14 mouse cellular contexts compared by ENCODE assay signal in genomic region chr6:97952845-97953244, GRCm38 (mm10).
DNase-seq lines count a peak whose midpoint lies in the region; ATAC-seq lines count a peak whose summit lies in the region.
"Had no signal": no experiment of that assay in that cellular context is flagged by ENCODE, and none has a peak within 500 bp of the region (broad histone marks: within the 10 kb centered on the region; RNA-seq: fewer than 3 reads in every experiment).

No protein-coding gene starts in this region.

- ATAC-seq in frontal cortex, adult (ENCODE audit: low TSS enrichment), result peak; percentile 55
- ATAC-seq in heart, embryonic 16.5 days (replicated peaks; ENCODE audit: extremely low read depth, insufficient read depth, low FRiP score), result peak; percentile 75
- ATAC-seq in forebrain, embryonic 11.5 days (replicated peaks; ENCODE audit: low FRiP score), result no peak
- ATAC-seq: hindbrain, embryonic 16.5 days had no signal

- WGBS in heart, embryonic 16.5 days, result 46% methylated on average over 8 of the region's 8 CpGs
- WGBS in forebrain, embryonic 11.5 days, result 83% methylated on average over 8 of the region's 8 CpGs

- no peak overlapping the region for H3K4me2 ChIP-seq in heart, embryonic 16.5 days (ENCODE audit: low read depth, low read length)
- no peak overlapping the region for H3K4me2 ChIP-seq in forebrain, embryonic 11.5 days (ENCODE audit: low read depth, low read length, severe bottlenecking)
- H3K4me2 ChIP-seq: embryonic facial prominence, embryonic 12.5 days; midbrain, embryonic 12.5 days had no signal

- no peak overlapping the region for H3K4me3 ChIP-seq in heart, embryonic 16.5 days (ENCODE audit: low read length)
- no peak overlapping the region for H3K4me3 ChIP-seq in forebrain, embryonic 11.5 days (ENCODE audit: low read depth, low read length)
- H3K4me3 ChIP-seq: embryonic facial prominence, embryonic 12.5 days; midbrain, embryonic 12.5 days had no signal

- no peaks in the 10 kb centered on the region for H3K27me3 ChIP-seq in heart, embryonic 16.5 days (ENCODE audit: control insufficient read depth, insufficient read depth, low read length)
- H3K27me3 ChIP-seq in forebrain, embryonic 11.5 days (ENCODE audit: control insufficient read depth, insufficient read depth, low read length), result peaks cover 2% of the 10 kb centered on the region; the same call in 1 of the 2 replicates
- H3K27me3 ChIP-seq: embryonic facial prominence, embryonic 12.5 days; midbrain, embryonic 12.5 days had no signal

- no peak overlapping the region for H3K27ac ChIP-seq in heart, embryonic 16.5 days (ENCODE audit: low read length)
- H3K27ac ChIP-seq in forebrain, embryonic 11.5 days (ENCODE audit: low read depth, low read length), result no peak overlapping the region
- H3K27ac ChIP-seq: embryonic facial prominence, embryonic 12.5 days; midbrain, embryonic 12.5 days had no signal

- H3K36me3 ChIP-seq in heart, embryonic 16.5 days (ENCODE audit: control insufficient read depth, insufficient read depth), result no peaks in the 10 kb centered on the region
- H3K36me3 ChIP-seq in forebrain, embryonic 11.5 days (ENCODE audit: control insufficient read depth, insufficient read depth, low read length), result no peaks in the 10 kb centered on the region
- H3K36me3 ChIP-seq: embryonic facial prominence, embryonic 12.5 days; midbrain, embryonic 12.5 days had no signal

- H3K9me3 ChIP-seq in heart, embryonic 16.5 days (replicated peaks; ENCODE audit: control insufficient read depth, low read length), result no peaks in the 10 kb centered on the region
- no peaks in the 10 kb centered on the region for H3K9me3 ChIP-seq in forebrain, embryonic 11.5 days (ENCODE audit: control insufficient read depth, low read length)
- H3K9me3 ChIP-seq: embryonic facial prominence, embryonic 12.5 days; midbrain, embryonic 12.5 days had no signal

- DNase-seq in frontal cortex, postnatal 14 days (ENCODE audit: low spot score in 2 of 2), result no peak
- DNase-seq in right cerebral cortex, adult 18-20 months, result peak; percentile 51
- no peak for DNase-seq in right cerebral cortex, postnatal 25 days
- DNase-seq in right cerebral cortex, postnatal 36 days (ENCODE audit: low spot score in 2 of 2), result peak; percentile 5 to 8
- no peak for DNase-seq in forebrain, embryonic 11.5 days (ENCODE audit: low spot score)
- DNase-seq in layer of hippocampus, postnatal 36 days, result no peak
- DNase-seq: B cell, adult 2 months; cerebellum, adult 2 months; thymus, postnatal 4 days had no signal

- H3K9ac ChIP-seq in heart, embryonic 16.5 days (ENCODE audit: low read length), result no peak overlapping the region
- H3K9ac ChIP-seq in forebrain, embryonic 11.5 days (ENCODE audit: low read length), result no peak overlapping the region
- H3K9ac ChIP-seq: embryonic facial prominence, embryonic 12.5 days; midbrain, embryonic 12.5 days had no signal

- H3K4me1 ChIP-seq in heart, embryonic 16.5 days (ENCODE audit: control insufficient read depth, insufficient read depth, low read length), result peaks cover 20% of the 10 kb centered on the region
- peaks cover 7% of the 10 kb centered on the region; the same call in 1 of the 2 replicates for H3K4me1 ChIP-seq in forebrain, embryonic 11.5 days (replicated peaks; ENCODE audit: control insufficient read depth, insufficient read depth, low read length)
- H3K4me1 ChIP-seq: embryonic facial prominence, embryonic 12.5 days had no signal

Comparison
In these comparisons a context has a peak if more than half of its experiments do, and no peak if none do; other contexts are left out.
1. DNase-seq: peak in right cerebral cortex, adult 18-20 months (single experiment) and right cerebral cortex, postnatal 36 days (2 of 2); none in frontal cortex, postnatal 14 days (0 of 2), right cerebral cortex, postnatal 25 days (single experiment), forebrain, embryonic 11.5 days (single experiment) and layer of hippocampus, postnatal 36 days (0 of 2).